Mouse (Mus musculus) CH12.LX (cell line): ENCODE results near the gene Pam. TPM values are rescaled to one million over a fixed set of nuclear protein-coding genes. Genes with fewer than 3 reads are reported as not detected.
"Not testable (repeated sequence)": the region's sequence is repeated elsewhere in the genome, so short reads cannot be mapped to it uniquely, and the experiment has no call there.

ENCODE experiments used
- DNase-seq: peaks from one replicate; pipeline ENCODE4 v3.0.0-alpha.2; 2013; ENCODE audit errors: extremely low read depth
- H3K27ac ChIP-seq: 2 replicates; pipeline ENCODE4 v1.5.1; 2012; ENCODE audit warnings: low read depth, mild to moderate bottlenecking, control low read depth, moderate library complexity; ENCODE audit not compliant: insufficient read depth
- H3K27me3 ChIP-seq: replicated peaks from 2 replicates; pipeline ENCODE3; 2012; ENCODE audit warnings: inconsistent platforms
- H3K36me3 ChIP-seq, 2 experiments: replicated peaks in 1 of 2; 2 replicates each; pipeline versions ENCODE3 to v1.6.1; 2012; ENCODE audit warnings: inconsistent platforms in 1 of 2, low read length in 1 of 2, mild to moderate bottlenecking in 1 of 2, mixed read lengths in 1 of 2, moderate library complexity in 1 of 2; ENCODE audit not compliant: control insufficient read depth in 1 of 2, insufficient read depth in 1 of 2
- H3K4me1 ChIP-seq, 2 experiments: 2 replicates each; pipeline ENCODE4 v1.6.1; 2012; ENCODE audit warnings: inconsistent platforms in 1 of 2, moderate library complexity in 1 of 2; ENCODE audit not compliant: insufficient read depth in 2 of 2, control insufficient read depth in 1 of 2
- H3K4me2 ChIP-seq: 2 replicates; pipeline ENCODE4 v1.6.1; 2012; ENCODE audit warnings: low read depth, mild to moderate bottlenecking, control low read depth; ENCODE audit not compliant: poor library complexity, insufficient read depth, severe bottlenecking
- H3K4me3 ChIP-seq, 3 experiments: fragments of 150-350 bp in 1 of 3; sonication (generic) in 1 of 3; replicated peaks in 1 of 3; 2 replicates each; pipeline versions ENCODE3 to v1.5.1; 2011 to 2012; ENCODE audit warnings: low read depth in 2 of 3, low read length in 2 of 3, mild to moderate bottlenecking in 2 of 3, moderate library complexity in 2 of 3, control low read depth in 1 of 3, improper control_type of control experiment in 1 of 3, inconsistent platforms in 1 of 3, mixed read lengths in 1 of 3; ENCODE audit not compliant: poor library complexity in 1 of 3
- H3K79me2 ChIP-seq: replicated peaks from 2 replicates; pipeline ENCODE4 v1.6.1; 2012; ENCODE audit warnings: mild to moderate bottlenecking, moderate library complexity; ENCODE audit not compliant: control insufficient read depth, poor library complexity, insufficient read depth, severe bottlenecking; ENCODE audit errors: extremely low read depth
- H3K9ac ChIP-seq: 2 replicates; pipeline ENCODE4 v1.6.1; 2012; ENCODE audit warnings: low read depth, mild to moderate bottlenecking, control low read depth, moderate library complexity; ENCODE audit not compliant: insufficient read depth
- H3K9me3 ChIP-seq: replicated peaks from 2 replicates; pipeline ENCODE3; 2012; ENCODE audit warnings: low read length, inconsistent platforms, mixed read lengths
- CHD1 ChIP-seq: IDR thresholded peaks from 2 replicates; pipeline ENCODE4 v1.6.1; 2012; ENCODE audit warnings: low read depth, low read length, improper control_type of control experiment, inconsistent platforms
- CHD2 ChIP-seq: IDR thresholded peaks from 2 replicates; pipeline ENCODE4 v1.6.1; 2011; ENCODE audit warnings: low read length, improper control_type of control experiment
- CTCF ChIP-seq, 2 experiments: IDR thresholded peaks in 1 of 2; conservative IDR thresholded peaks in 1 of 2; 2 replicates each; pipeline ENCODE4 v1.5.1; 2011 to 2012; ENCODE audit warnings: low read depth in 2 of 2, low read length in 2 of 2, improper control_type of control experiment in 1 of 2, inconsistent platforms in 1 of 2, mild to moderate bottlenecking in 1 of 2, moderate library complexity in 1 of 2
- E2F4 ChIP-seq: IDR thresholded peaks from 2 replicates; pipeline ENCODE4 v1.6.1; 2011; ENCODE audit warnings: low read depth, low read length, improper control_type of control experiment; ENCODE audit not compliant: insufficient replicate concordance
- ELF1 ChIP-seq: IDR thresholded peaks from 2 replicates; pipeline ENCODE4 v1.6.1; 2014; ENCODE audit warnings: low read depth, mild to moderate bottlenecking, inconsistent platforms, low read length, improper control_type of control experiment
- EP300 ChIP-seq: IDR thresholded peaks from 2 replicates; pipeline ENCODE4 v1.6.1; 2011; ENCODE audit warnings: low read length, improper control_type of control experiment
- ETS1 ChIP-seq: conservative IDR thresholded peaks from 2 replicates; pipeline ENCODE4 v1.6.1; 2012; ENCODE audit warnings: low read depth, mild to moderate bottlenecking, inconsistent platforms, low read length, improper control_type of control experiment, moderate library complexity
- GABPA ChIP-seq: IDR thresholded peaks from 2 replicates; pipeline ENCODE4 v1.6.1; 2012; ENCODE audit warnings: low read depth, low read length, improper control_type of control experiment, inconsistent platforms; ENCODE audit not compliant: insufficient replicate concordance
- IRF4 ChIP-seq: IDR thresholded peaks from 2 replicates; pipeline ENCODE4 v1.6.1; 2014; ENCODE audit warnings: low read depth, mild to moderate bottlenecking, inconsistent platforms, low read length, improper control_type of control experiment
- JUN ChIP-seq: IDR thresholded peaks from 2 replicates; pipeline ENCODE4 v1.6.1; 2011; ENCODE audit warnings: low read depth, mild to moderate bottlenecking, low read length, improper control_type of control experiment, moderate library complexity; ENCODE audit not compliant: insufficient read depth
- JUND ChIP-seq: conservative IDR thresholded peaks from 2 replicates; pipeline ENCODE4 v1.6.1; 2011; ENCODE audit warnings: low read depth, low read length, improper control_type of control experiment
- KAT2A ChIP-seq: IDR thresholded peaks from 2 replicates; pipeline ENCODE4 v1.6.1; 2012; ENCODE audit warnings: low read length, improper control_type of control experiment, inconsistent platforms; ENCODE audit not compliant: insufficient replicate concordance
- MAX ChIP-seq: IDR thresholded peaks from 2 replicates; pipeline ENCODE4 v1.6.1; 2011; ENCODE audit warnings: low read length, improper control_type of control experiment
- MAZ ChIP-seq: IDR thresholded peaks from 2 replicates; pipeline ENCODE4 v1.6.1; 2012; ENCODE audit warnings: low read depth, mild to moderate bottlenecking, inconsistent platforms, low read length, improper control_type of control experiment, moderate library complexity
- MXI1 ChIP-seq: IDR thresholded peaks from 2 replicates; pipeline ENCODE4 v1.6.1; 2011; ENCODE audit warnings: mild to moderate bottlenecking, low read depth, low read length, improper control_type of control experiment
- MYC ChIP-seq: IDR thresholded peaks from 2 replicates; pipeline ENCODE4 v1.6.1; 2011; ENCODE audit warnings: low read depth, mild to moderate bottlenecking, improper control_type of control experiment, low read length
- NELFE ChIP-seq: IDR thresholded peaks from 2 replicates; pipeline ENCODE4 v1.6.1; 2011; ENCODE audit warnings: low read depth, low read length, improper control_type of control experiment
- NRF1 ChIP-seq: IDR thresholded peaks from 2 replicates; pipeline ENCODE4 v1.6.1; 2014; ENCODE audit warnings: low read depth, mild to moderate bottlenecking, inconsistent platforms, low read length, improper control_type of control experiment, moderate library complexity
- POLR2A ChIP-seq: IDR thresholded peaks from 2 replicates; pipeline ENCODE4 v1.6.1; 2011; ENCODE audit warnings: low read depth, mild to moderate bottlenecking, improper control_type of control experiment, low read length
- POLR2AphosphoS2 ChIP-seq: IDR thresholded peaks from 2 replicates; pipeline ENCODE4 v1.6.1; 2011; ENCODE audit warnings: low read depth, low read length, improper control_type of control experiment
- RCOR1 ChIP-seq: conservative IDR thresholded peaks from 2 replicates; pipeline ENCODE4 v1.6.1; 2012; ENCODE audit warnings: low read depth, mild to moderate bottlenecking, inconsistent platforms, low read length, improper control_type of control experiment
- SIN3A ChIP-seq: IDR thresholded peaks from 2 replicates; pipeline ENCODE4 v1.6.1; 2012; ENCODE audit warnings: low read length, improper control_type of control experiment, inconsistent platforms
- SMC3 ChIP-seq: IDR thresholded peaks from 2 replicates; pipeline ENCODE4 v1.6.1; 2011; ENCODE audit warnings: low read depth, low read length, improper control_type of control experiment
- TBP ChIP-seq: conservative IDR thresholded peaks from 2 replicates; pipeline ENCODE4 v1.6.1; 2011; ENCODE audit warnings: low read depth, low read length, improper control_type of control experiment
- UBTF ChIP-seq: IDR thresholded peaks from 2 replicates; pipeline ENCODE4 v1.6.1; 2012; ENCODE audit warnings: low read depth, mild to moderate bottlenecking, inconsistent platforms, low read length, improper control_type of control experiment, moderate library complexity
- USF1 ChIP-seq: IDR thresholded peaks from 2 replicates; pipeline ENCODE4 v1.6.1; 2014; ENCODE audit warnings: low read depth, mild to moderate bottlenecking, inconsistent platforms, low read length, improper control_type of control experiment
- USF2 ChIP-seq: conservative IDR thresholded peaks from 2 replicates; pipeline ENCODE4 v1.6.1; 2011; ENCODE audit warnings: low read depth, low read length, improper control_type of control experiment
- ZC3H11A ChIP-seq: IDR thresholded peaks from 2 replicates; pipeline ENCODE4 v1.6.1; 2012; ENCODE audit warnings: low read depth, mild to moderate bottlenecking, inconsistent platforms, low read length, improper control_type of control experiment
- ZMIZ1 ChIP-seq: IDR thresholded peaks from 2 replicates; pipeline ENCODE4 v1.6.1; 2012; ENCODE audit warnings: low read depth, mild to moderate bottlenecking, inconsistent platforms, low read length, improper control_type of control experiment
- ZNF384 ChIP-seq: IDR thresholded peaks from 2 replicates; pipeline ENCODE4 v1.6.1; 2012; ENCODE audit warnings: low read depth, low read length, improper control_type of control experiment, inconsistent platforms
- dilution Hi-C: fragments of 300-500 bp; cut with MboI; formaldehyde crosslinking; loops from 2 replicates; pipeline ENCODE4 v1.14.3; 2020; ENCODE audit warnings: low sequenced_read_pairs; ENCODE audit not compliant: extremely low pct_unique_long_range_greater_than_20kb, extremely low pct_ligation_motif_present
- in situ Hi-C: fragments of 300-500 bp; cut with MboI; formaldehyde crosslinking; loops from 3 replicates; pipeline ENCODE4 v1.14.3; 2019; ENCODE audit warnings: low sequenced_read_pairs, low pct_ligation_motif_present, low pct_unique_long_range_greater_than_20kb, mixed read lengths
- polyA plus RNA-seq: library from polyadenylated mRNA; unstranded; fragments of >175 nt; gene quantifications from 2 replicates; pipeline ENCODE4 v1.2.1, GENCODE M21; 2012; ENCODE audit warnings: low read depth; ENCODE audit not compliant: insufficient read length
- total RNA-seq, 2 experiments: library from RNA; depleted of rRNA; stranded (reverse); fragments of 300-350 nt in 1 of 2; fragments of >200 nt in 1 of 2; gene quantifications; 2 replicates each; pipeline ENCODE4 v1.2.3; 2012 to 2014

Pam gene
- total and polyA plus RNA-seq, 3 experiments = 0.24 TPM; not detected in 2

DNA sequence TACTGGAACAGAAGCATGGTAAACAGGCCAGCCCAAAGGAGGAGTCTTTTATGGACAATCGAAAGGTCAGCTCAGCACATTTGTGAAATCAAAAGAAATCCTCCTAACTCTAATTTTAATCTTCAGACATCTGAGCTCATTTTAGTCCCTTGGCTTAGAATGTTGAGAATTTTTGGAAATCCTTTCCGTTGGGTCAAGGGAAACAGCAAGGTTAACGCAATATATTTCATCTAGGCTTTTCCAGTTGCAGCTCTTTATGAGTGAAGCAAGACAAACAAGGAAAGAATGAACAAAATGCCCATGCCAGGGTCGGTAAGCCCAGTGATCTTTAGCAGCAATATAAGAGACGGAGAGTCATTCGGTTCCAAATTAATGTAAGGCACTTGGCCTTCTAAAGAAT is 135.3 kb downstream of the Pam start:
- no peak overlapping the region for H3K4me3 ChIP-seq
- H3K79me2 ChIP-seq = no peaks in the 10 kb centered on the region
- DNase-seq = no peak
- in situ Hi-C loops (no loop called here), dilution Hi-C loops (no loop called here)
- H3K9me3 ChIP-seq = peaks cover 57% of the 10 kb centered on the region
- TF ChIP-seq MXI1 = no peak
- no peak for TF ChIP-seq CTCF (conservative IDR thresholded peaks at IDR 0.05 in 1 of 2, IDR thresholded peaks at IDR 0.05 in 1 of 2; ENCODE audit: low read depth in 2 of 2, low read length in 2 of 2)
- no peak for TF ChIP-seq MAX
- no peak for TF ChIP-seq SMC3
- TF ChIP-seq SIN3A = no peak
- no peak for TF ChIP-seq ZMIZ1
- TF ChIP-seq POLR2A = no peak
- TF ChIP-seq CHD1 = no peak
- no peak for TF ChIP-seq NRF1
- TF ChIP-seq RCOR1 = no peak
- no peak for TF ChIP-seq TBP
- TF ChIP-seq MAZ = no peak
- TF ChIP-seq JUN = no peak
- TF ChIP-seq USF1 = no peak
- no peak for TF ChIP-seq POLR2AphosphoS2
- H3K9ac ChIP-seq = no peak overlapping the region
- H3K4me1 ChIP-seq = no peaks in the 10 kb centered on the region
- H3K27ac ChIP-seq = no peak overlapping the region
- H3K4me2 ChIP-seq = no peak overlapping the region
- H3K27me3 ChIP-seq = no peaks in the 10 kb centered on the region
- H3K36me3 ChIP-seq = no peaks in the 10 kb centered on the region

DNA sequence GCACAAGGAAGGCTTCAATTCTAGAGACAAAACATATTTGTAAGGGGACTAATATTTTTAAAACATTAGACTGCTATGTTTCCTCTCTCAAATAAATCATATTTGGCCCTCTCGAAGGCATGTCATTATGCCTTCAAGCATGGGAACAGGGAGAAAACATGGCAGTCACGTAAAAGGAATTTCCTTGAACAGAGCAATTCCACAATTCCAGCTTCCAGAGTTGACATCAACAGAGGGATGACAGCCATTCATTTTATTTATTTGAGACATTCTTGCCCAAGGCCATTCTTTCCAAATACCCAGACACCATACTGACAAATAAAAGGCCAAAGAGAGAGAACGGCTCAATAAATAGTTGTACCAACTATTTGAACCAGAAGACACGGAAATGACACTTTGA is 136.7 kb downstream of the Pam start:
- H3K4me3 ChIP-seq = no peak overlapping the region
- no peak overlapping the region for H3K9ac ChIP-seq
- H3K79me2 ChIP-seq = no peaks in the 10 kb centered on the region
- peaks cover 53% of the 10 kb centered on the region for H3K9me3 ChIP-seq
- TF ChIP-seq GABPA (no peak), TBP (no peak), JUN (no peak), JUND (no peak), KAT2A (no peak), USF2 (no peak), IRF4 (no peak), CHD1 (no peak), NELFE (no peak), ETS1 (no peak), E2F4 (no peak), CHD2 (no peak), ZC3H11A (no peak), MYC (no peak), SIN3A (no peak), ELF1 (no peak), UBTF (no peak), ZNF384 (no peak), EP300 (no peak)
- in situ Hi-C loops (no loop called here), dilution Hi-C loops (no loop called here)
- no peak overlapping the region for H3K4me2 ChIP-seq
- no peaks in the 10 kb centered on the region for H3K27me3 ChIP-seq
- no peak overlapping the region for H3K27ac ChIP-seq
- H3K36me3 ChIP-seq = no peaks in the 10 kb centered on the region
- no peak for DNase-seq
- no peaks in the 10 kb centered on the region for H3K4me1 ChIP-seq

DNA sequence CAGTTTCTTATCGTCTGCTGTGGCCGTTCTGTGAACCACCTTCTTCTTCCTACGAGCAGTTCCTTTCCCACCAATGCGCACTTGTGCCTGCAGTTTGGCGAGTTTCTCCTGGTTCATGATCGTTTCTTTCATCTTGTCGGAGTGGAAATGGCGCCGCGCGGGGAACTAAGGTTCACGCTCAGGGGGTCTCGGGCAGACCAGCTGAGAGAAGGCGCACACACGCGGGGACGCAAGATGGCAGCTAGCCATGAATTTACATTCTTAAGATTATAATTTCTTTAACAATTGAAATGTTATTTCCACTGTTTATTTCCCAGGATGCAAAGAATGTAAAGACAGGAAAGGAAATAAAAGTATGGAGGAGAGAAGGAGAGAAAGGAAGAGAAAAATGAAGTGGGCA is 146.2 kb downstream of the Pam start:
- H3K4me1 ChIP-seq, H3K9ac ChIP-seq, H3K4me3 ChIP-seq, H3K36me3 ChIP-seq, H3K27me3 ChIP-seq, H3K27ac ChIP-seq, H3K4me2 ChIP-seq, dilution Hi-C loops, H3K79me2 ChIP-seq, DNase-seq, in situ Hi-C loops: not testable (repeated sequence)
- peaks cover 28% of the 10 kb centered on the region for H3K9me3 ChIP-seq
